Mouse (Mus musculus): ENCODE measurements around the gene Lipe.

The Lipe gene

GRCm38 (mm10) chr7:25398610-25399009 is at the start of gene Lipe:
Gene Lipe, minus strand, starts transcription at chr7:25398710.
- CTCF ChIA-PET = interaction anchor here (0.6 kb wide), 1 partner anchor 11 kb away, joined by 5 read pairs; no protein-coding TSS in a partner anchor

- CTCF ChIA-PET = interaction anchor here (0.5 to 1.0 kb wide), 2 partner anchors 14 to 300 kb away, joined by 3 to 5 read pairs; no protein-coding TSS in a partner anchor
These were observed 42.3 kb upstream of the Lipe start for GRCm38 (mm10) chr7:25440816-25441153.

- CTCF ChIA-PET = interaction anchor here (0.5 kb wide), 1 partner anchor 300 kb away, joined by 3 read pairs; no protein-coding TSS in a partner anchor
These were observed 41.7 kb upstream of the Lipe start for GRCm38 (mm10) chr7:25439978-25440815.

GRCm38 (mm10) chr7:25439124-25439822 is 40.8 kb upstream of the Lipe start:
- CTCF ChIA-PET = no interaction called here

GRCm38 (mm10) chr7:25436704-25437103 is 38.2 kb upstream of the Lipe start:
- CTCF ChIA-PET = interaction anchor here (0.6 kb wide), 1 partner anchor 211 kb away, joined by 8 read pairs; no protein-coding TSS in a partner anchor

- CTCF ChIA-PET = interaction anchor here (0.6 kb wide), 1 partner anchor 212 kb away, joined by 8 read pairs; no protein-coding TSS in a partner anchor
These were observed 37.7 kb upstream of the Lipe start for GRCm38 (mm10) chr7:25436226-25436625.

GRCm38 (mm10) chr7:25435546-25435851 is 37.0 kb upstream of the Lipe start:
- CTCF ChIA-PET = interaction anchor here (0.7 kb wide), 1 partner anchor 544 kb away, joined by 3 read pairs; no protein-coding TSS in a partner anchor

- CTCF ChIA-PET = interaction anchor here (0.6 to 0.7 kb wide), 2 partner anchors 401 to 544 kb away, joined by 3 read pairs; no protein-coding TSS in a partner anchor
These were observed 36.4 kb upstream of the Lipe start for GRCm38 (mm10) chr7:25434654-25435545.

- CTCF ChIA-PET = interaction anchor here (0.6 kb wide), 2 partner anchors 24 to 184 kb away, joined by 4 to 7 read pairs; no protein-coding TSS in a partner anchor
These were observed 35.5 kb upstream of the Lipe start for GRCm38 (mm10) chr7:25433781-25434560.

- CTCF ChIA-PET = no interaction called here
These were observed 34.6 kb upstream of the Lipe start for GRCm38 (mm10) chr7:25433007-25433541.

- CTCF ChIA-PET = no interaction called here
These were observed 33.9 kb upstream of the Lipe start for GRCm38 (mm10) chr7:25432381-25432780.

- CTCF ChIA-PET = interaction anchor here (0.9 to 1.1 kb wide), 2 partner anchors 50 to 222 kb away, joined by 3 to 4 read pairs; no protein-coding TSS in a partner anchor
These were observed 31.6 kb upstream of the Lipe start for GRCm38 (mm10) chr7:25429886-25430784.

GRCm38 (mm10) chr7:25428321-25428720 is 29.8 kb upstream of the Lipe start:
- CTCF ChIA-PET = no interaction called here

GRCm38 (mm10) chr7:25427144-25427543 is 28.6 kb upstream of the Lipe start:
- CTCF ChIA-PET = interaction anchor here (0.8 to 1.3 kb wide), 2 partner anchors 14 to 192 kb away, joined by 3 to 5 read pairs; partner anchors contain the start of gene Dmac2

GRCm38 (mm10) chr7:25426380-25426779 is 27.9 kb upstream of the Lipe start:
- CTCF ChIA-PET = interaction anchor here (0.7 to 1.3 kb wide), 3 partner anchors 15 to 193 kb away, joined by 3 to 9 read pairs (median 5); partner anchors contain the start of gene Dmac2

- CTCF ChIA-PET = interaction anchor here (0.6 to 1.3 kb wide), 4 partner anchors 13 to 218 kb away, joined by 3 to 18 read pairs (median 7); partner anchors contain the start of gene Ceacam1
These were observed 25.9 kb upstream of the Lipe start for GRCm38 (mm10) chr7:25424429-25424828.

GRCm38 (mm10) chr7:25422286-25422841 is 23.9 kb upstream of the Lipe start:
- CTCF ChIA-PET = no interaction called here

- CTCF ChIA-PET = interaction anchor here (0.6 to 0.9 kb wide), 2 partner anchors 11 to 176 kb away, joined by 3 to 5 read pairs; no protein-coding TSS in a partner anchor
These were observed 21.4 kb upstream of the Lipe start for GRCm38 (mm10) chr7:25419943-25420342.

- CTCF ChIA-PET = no interaction called here
These were observed 21.0 kb upstream of the Lipe start for GRCm38 (mm10) chr7:25419536-25419935.
